Mouse (Mus musculus) neural tube, embryonic 13.5 days (tissue): Measurements from ENCODE around the gene Fam53b. TPM values are rescaled to one million over a fixed set of nuclear protein-coding genes. Genes with fewer than 3 reads are reported as not detected.

Experiments used
- ATAC-seq: fragments of 200-750 bp; cut with Nextera tagmentation; 2 replicates; pipeline ENCODE4 v1.8.0; 2017; ENCODE audit warnings: low read depth, mild to moderate bottlenecking, moderate TSS enrichment, moderate library complexity
- H3K27ac ChIP-seq: fragments of 300-500 bp; sonication (generic); replicated peaks from 2 replicates; pipeline ENCODE4 v1.5.1; 2015; ENCODE audit warnings: moderate library complexity, mild to moderate bottlenecking, inconsistent platforms
- H3K27me3 ChIP-seq: fragments of 300-500 bp; sonication (generic); 2 replicates; pipeline ENCODE4 v1.6.1; 2015; ENCODE audit warnings: mild to moderate bottlenecking, inconsistent platforms
- H3K36me3 ChIP-seq: fragments of 300-500 bp; sonication (generic); 2 replicates; pipeline ENCODE4 v1.6.1; 2015; ENCODE audit warnings: mild to moderate bottlenecking, inconsistent platforms
- H3K4me1 ChIP-seq: fragments of 300-500 bp; sonication (generic); replicated peaks from 2 replicates; pipeline ENCODE4 v1.6.1; 2015; ENCODE audit warnings: inconsistent platforms
- H3K4me2 ChIP-seq: fragments of 300-500 bp; sonication (generic); 2 replicates; pipeline ENCODE4 v1.6.1; 2015; ENCODE audit warnings: inconsistent platforms, mild to moderate bottlenecking, moderate library complexity
- H3K4me3 ChIP-seq: fragments of 300-500 bp; sonication (generic); 2 replicates; pipeline ENCODE4 v1.5.1; 2015; ENCODE audit warnings: mild to moderate bottlenecking, inconsistent platforms
- H3K9ac ChIP-seq: fragments of 300-500 bp; sonication (generic); 2 replicates; pipeline ENCODE4 v1.6.1; 2015; ENCODE audit warnings: moderate library complexity, mild to moderate bottlenecking, inconsistent platforms
- H3K9me3 ChIP-seq: fragments of 300-500 bp; sonication (generic); 2 replicates; pipeline ENCODE4 v1.6.1; 2016; ENCODE audit warnings: inconsistent platforms
- WGBS: fragments of 180-500 bp; shearing (Covaris S2); methylation state at CpG from one replicate; pipeline ENCODE4 v1.1.7; 2015; 5-methylcytosine and 5-hydroxymethylcytosine counted together
- polyA plus RNA-seq: library from polyadenylated mRNA; unstranded; fragments of >200 nt; fragmentation: Nextera tagmentation; extraction: Ambion mirVana; gene quantifications from 2 replicates; pipeline ENCODE4 v1.2.1, GENCODE M21; 2015

The Fam53b gene
- polyA plus RNA-seq, 1 experiment from 2014 or later = 13.9 TPM

- no peaks in the 10 kb centered on the region for H3K36me3 ChIP-seq
- H3K4me2 ChIP-seq = no peak overlapping the region
- H3K4me1 ChIP-seq = peaks cover 33% of the 10 kb centered on the region
- H3K27ac ChIP-seq = no peak overlapping the region
- ATAC-seq = no peak
- H3K4me3 ChIP-seq = no peak overlapping the region
- H3K9ac ChIP-seq = no peak overlapping the region
- no peaks in the 10 kb centered on the region for H3K27me3 ChIP-seq
- H3K9me3 ChIP-seq = 0 out of 2 replicates have a peak, but pooled peaks cover 8% of the 10 kb centered on the region
- 91% methylated on average over 14 of the region's 14 CpGs for WGBS
These were observed 122.8 kb downstream of the Fam53b start for GRCm38 (mm10) chr7:132690716-132691472.

- Histone ChIP-seq H3K4me1 (peaks cover 33% of the 10 kb centered on the region), H3K27me3 (no peaks in the 10 kb centered on the region), H3K9me3 (0 out of 2 replicates have a peak, but pooled peaks cover 4% of the 10 kb centered on the region), H3K9ac (no peak overlapping the region), H3K27ac (no peak overlapping the region), H3K36me3 (no peaks in the 10 kb centered on the region), H3K4me3 (no peak overlapping the region), H3K4me2 (no peak overlapping the region)
- 83% methylated on average over 5 of the region's 5 CpGs for WGBS
- no peak for ATAC-seq
These were observed 124.0 kb downstream of the Fam53b start for GRCm38 (mm10) chr7:132689722-132690121.

GRCm38 (mm10) chr7:132688721-132689120, 125.0 kb downstream of the Fam53b start:
- WGBS = 53% methylated on average over 5 of the region's 5 CpGs
- Histone ChIP-seq H3K27ac (no peak overlapping the region; the same call in 1 of the 2 replicates), H3K27me3 (no peaks in the 10 kb centered on the region), H3K4me1 (peaks cover 33% of the 10 kb centered on the region), H3K4me2 (no peak overlapping the region), H3K36me3 (no peaks in the 10 kb centered on the region), H3K9ac (no peak overlapping the region), H3K4me3 (no peak overlapping the region), H3K9me3 (no peaks in the 10 kb centered on the region)
- ATAC-seq = 0 out of 2 replicates have a peak, but pooled peaks have one; percentile 50

- Histone ChIP-seq H3K27ac (no peak overlapping the region; the same call in 1 of the 2 replicates), H3K9me3 (no peaks in the 10 kb centered on the region), H3K4me2 (no peak overlapping the region), H3K36me3 (no peaks in the 10 kb centered on the region), H3K27me3 (no peaks in the 10 kb centered on the region), H3K9ac (no peak overlapping the region), H3K4me3 (no peak overlapping the region), H3K4me1 (peaks cover 31% of the 10 kb centered on the region)
- WGBS = 40% methylated on average over 2 of the region's 2 CpGs
- no peak for ATAC-seq
These were observed 125.8 kb downstream of the Fam53b start for GRCm38 (mm10) chr7:132687897-132688296.

GRCm38 (mm10) chr7:132686515-132686914, 127.2 kb downstream of the Fam53b start:
- H3K9me3 ChIP-seq = no peaks in the 10 kb centered on the region
- no peak overlapping the region for H3K9ac ChIP-seq
- H3K36me3 ChIP-seq = no peaks in the 10 kb centered on the region
- WGBS = 90% methylated on average over 3 of the region's 3 CpGs
- no peak overlapping the region for H3K4me2 ChIP-seq
- H3K27ac ChIP-seq = no peak overlapping the region
- no peak overlapping the region for H3K4me3 ChIP-seq
- H3K4me1 ChIP-seq = peaks cover 23% of the 10 kb centered on the region
- no peak for ATAC-seq
- no peaks in the 10 kb centered on the region for H3K27me3 ChIP-seq

- ATAC-seq = no peak
- WGBS = 93% methylated on average over 4 of the region's 4 CpGs
These were observed 129.8 kb downstream of the Fam53b start for GRCm38 (mm10) chr7:132683923-132684322.

GRCm38 (mm10) chr7:132682901-132683300, 130.8 kb downstream of the Fam53b start:
- H3K9ac ChIP-seq = no peak overlapping the region
- no peaks in the 10 kb centered on the region for H3K9me3 ChIP-seq
- H3K27me3 ChIP-seq = no peaks in the 10 kb centered on the region
- ATAC-seq = no peak
- no peaks in the 10 kb centered on the region for H3K36me3 ChIP-seq
- H3K4me1 ChIP-seq = peaks cover 9% of the 10 kb centered on the region
- no peak overlapping the region for H3K4me3 ChIP-seq
- no peak overlapping the region for H3K4me2 ChIP-seq
- 81% methylated on average over 3 of the region's 3 CpGs for WGBS
- no peak overlapping the region for H3K27ac ChIP-seq

More at GRCm38 (mm10) chr7:132683923-132684322, 129.8 kb downstream of the Fam53b start:
- Histone ChIP-seq H3K9ac (no peak overlapping the region), H3K4me3 (no peak overlapping the region), H3K9me3 (no peaks in the 10 kb centered on the region), H3K27me3 (no peaks in the 10 kb centered on the region), H3K4me2 (no peak overlapping the region), H3K27ac (no peak overlapping the region), H3K4me1 (peaks cover 19% of the 10 kb centered on the region), H3K36me3 (no peaks in the 10 kb centered on the region)

- 96% methylated on average over 3 of the region's 3 CpGs for WGBS
- Histone ChIP-seq H3K9ac (no peak overlapping the region), H3K27me3 (no peaks in the 10 kb centered on the region), H3K4me1 (0 out of 2 replicates have a peak, but pooled peaks cover 4% of the 10 kb centered on the region), H3K4me3 (no peak overlapping the region), H3K36me3 (no peaks in the 10 kb centered on the region), H3K4me2 (no peak overlapping the region), H3K27ac (no peak overlapping the region), H3K9me3 (no peaks in the 10 kb centered on the region)
- no peak for ATAC-seq
These were observed 131.3 kb downstream of the Fam53b start for GRCm38 (mm10) chr7:132682336-132682735.

GRCm38 (mm10) chr7:132681831-132682230, 131.9 kb downstream of the Fam53b start:
- ATAC-seq = no peak
- Histone ChIP-seq H3K36me3 (no peaks in the 10 kb centered on the region), H3K27ac (no peak overlapping the region), H3K4me1 (no peaks in the 10 kb centered on the region), H3K9me3 (no peaks in the 10 kb centered on the region), H3K4me2 (no peak overlapping the region), H3K4me3 (no peak overlapping the region), H3K9ac (no peak overlapping the region), H3K27me3 (no peaks in the 10 kb centered on the region)
- 88% methylated on average over 1 of the region's 1 CpGs for WGBS

GRCm38 (mm10) chr7:132681296-132681695, 132.4 kb downstream of the Fam53b start:
- H3K4me2 ChIP-seq = no peak overlapping the region
- WGBS = 90% methylated on average over 11 of the region's 11 CpGs

GRCm38 (mm10) chr7:132679549-132679948, 134.1 kb downstream of the Fam53b start:
- Histone ChIP-seq H3K4me3 (no peak overlapping the region), H3K4me1 (0 out of 2 replicates have a peak, but pooled peaks cover under 1% of the 10 kb centered on the region), H3K27ac (no peak overlapping the region), H3K4me2 (no peak overlapping the region), H3K27me3 (no peaks in the 10 kb centered on the region), H3K9ac (no peak overlapping the region), H3K9me3 (no peaks in the 10 kb centered on the region), H3K36me3 (no peaks in the 10 kb centered on the region)
- WGBS = 83% methylated on average over 6 of the region's 6 CpGs
- no peak for ATAC-seq

More at GRCm38 (mm10) chr7:132681296-132681695, 132.4 kb downstream of the Fam53b start:
- no peaks in the 10 kb centered on the region for H3K9me3 ChIP-seq
- H3K9ac ChIP-seq = no peak overlapping the region
- H3K4me1 ChIP-seq = no peaks in the 10 kb centered on the region
- H3K27me3 ChIP-seq = no peaks in the 10 kb centered on the region
- H3K27ac ChIP-seq = no peak overlapping the region
- no peaks in the 10 kb centered on the region for H3K36me3 ChIP-seq
- H3K4me3 ChIP-seq = no peak overlapping the region
- no peak for ATAC-seq

GRCm38 (mm10) chr7:132679117-132679516, 134.6 kb downstream of the Fam53b start:
- WGBS = 71% methylated on average over 4 of the region's 4 CpGs
- no peak overlapping the region for H3K9ac ChIP-seq

More at GRCm38 (mm10) chr7:132679117-132679516, 134.6 kb downstream of the Fam53b start:
- no peaks in the 10 kb centered on the region for H3K9me3 ChIP-seq
- H3K4me3 ChIP-seq = no peak overlapping the region
- no peak for ATAC-seq
- 0 out of 2 replicates have a peak, but pooled peaks cover 5% of the 10 kb centered on the region for H3K4me1 ChIP-seq
- no peak overlapping the region for H3K4me2 ChIP-seq
- H3K36me3 ChIP-seq = no peaks in the 10 kb centered on the region
- H3K27ac ChIP-seq = no peak overlapping the region
- no peaks in the 10 kb centered on the region for H3K27me3 ChIP-seq
